Mouse (Mus musculus) cerebellum, postnatal 36 days (tissue): ENCODE measurements at regions not wholly inside any gene's neighbourhood (a gene's known extent, or its start where the extent isn't known, plus 50 kb on each side); places are given as distances from the start of the nearest gene placed in this dataset.
A peak's percentile ranks its signal among the peaks of the same experiment; 100 is the strongest.
"Not testable (repeated sequence)": the region's sequence is repeated elsewhere in the genome, so short reads cannot be mapped to it uniquely, and the experiment has no call there.

ENCODE experiments used
- DNase-seq, 2 experiments: peaks; one replicate each; pipeline ENCODE4 v3.0.0; 2021 to 2022; ENCODE audit warnings: mixed read lengths in 2 of 2

DNA sequence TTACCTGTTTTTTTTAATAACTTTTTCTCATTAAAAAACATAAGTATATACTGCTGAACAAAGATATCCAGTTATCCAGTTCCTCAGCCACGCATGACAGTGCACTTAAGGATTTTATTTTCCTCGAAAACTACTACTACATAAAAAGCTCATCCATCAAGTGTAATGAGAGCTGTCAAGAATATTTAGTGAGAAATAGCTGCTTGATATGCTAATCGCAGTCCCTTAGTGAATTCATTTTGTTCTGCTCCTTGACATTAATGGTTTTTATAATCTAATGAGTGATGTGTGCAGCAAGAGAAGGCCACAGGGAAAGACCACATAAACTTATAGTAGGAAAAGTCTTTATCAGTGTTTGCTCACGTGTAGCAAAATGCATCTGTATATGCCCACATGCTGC, 754.0 kb upstream of the Slc39a10 start:
- DNase-seq, result no peak

DNA sequence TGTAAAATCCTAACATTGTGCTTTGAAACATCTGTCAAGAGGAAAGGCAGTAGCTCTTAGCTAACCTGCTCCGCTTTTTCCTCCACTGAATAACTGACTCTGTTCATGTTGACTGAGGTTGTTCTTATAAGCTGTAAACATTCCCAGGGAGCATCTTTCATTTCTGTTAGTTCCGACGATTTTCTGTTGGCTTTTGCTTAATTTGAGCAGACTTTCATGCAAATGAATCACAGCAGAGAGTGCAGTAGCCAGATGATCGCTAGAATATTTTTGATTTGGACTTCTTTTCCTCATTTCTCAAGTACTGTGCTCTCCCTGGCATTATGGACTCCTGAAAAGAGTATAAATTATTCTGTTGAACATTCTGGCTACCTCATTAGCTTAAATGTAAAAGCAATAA, 713.9 kb upstream of the Slc39a10 start:
- no peak for DNase-seq

DNA sequence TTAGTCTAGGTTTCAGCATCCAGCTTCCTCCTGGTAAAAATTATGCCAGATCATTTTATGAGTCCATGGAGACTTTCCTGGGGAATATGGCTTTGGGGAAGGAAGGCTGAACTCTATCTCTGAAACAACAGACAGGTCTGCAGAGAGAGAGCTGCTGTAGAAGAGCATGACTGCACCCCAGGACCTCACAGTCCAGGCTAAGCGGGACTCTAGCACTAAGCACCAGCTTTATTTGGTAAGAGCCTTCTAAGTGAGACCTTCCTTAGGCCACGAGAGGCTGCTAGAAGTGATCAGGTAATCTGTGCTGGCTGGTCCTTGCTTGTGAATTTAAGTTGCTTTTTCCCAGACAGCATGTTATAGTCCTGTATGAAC, 711.3 kb upstream of the Slc39a10 start:
- DNase-seq, result no peak

DNA sequence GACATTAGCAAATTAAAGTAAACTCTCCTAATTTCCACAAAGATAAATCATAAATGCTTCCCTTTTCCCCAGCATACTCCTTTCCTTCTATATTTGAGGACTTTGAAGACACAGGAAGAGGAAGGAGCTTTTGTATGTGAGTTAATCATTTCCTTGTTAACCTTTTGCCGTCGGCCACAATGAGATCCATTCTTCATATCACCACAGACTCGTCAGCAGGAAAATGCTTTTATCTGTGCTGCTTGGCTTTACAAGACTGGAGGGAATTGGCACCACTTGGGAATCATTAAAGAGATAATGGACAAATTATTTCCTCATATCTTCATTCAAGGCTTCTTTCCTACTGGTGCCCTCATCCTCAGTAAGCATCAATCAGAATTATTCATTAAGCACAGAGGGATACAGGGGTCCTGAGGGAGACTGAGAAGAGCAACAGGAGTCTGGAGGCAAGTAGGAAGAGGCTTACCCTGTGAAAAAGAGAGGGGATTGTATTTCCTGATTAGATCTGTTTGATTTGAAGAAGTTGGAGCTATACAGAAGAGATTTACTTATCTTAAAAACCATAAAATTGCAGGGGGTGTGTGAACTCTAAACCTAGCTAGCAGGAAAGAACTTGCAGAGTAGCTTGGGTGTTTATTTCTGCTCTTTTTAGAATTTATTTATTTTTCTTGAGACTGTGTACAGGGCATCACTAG, 710.8 kb upstream of the Slc39a10 start:
- no peak for DNase-seq

DNA sequence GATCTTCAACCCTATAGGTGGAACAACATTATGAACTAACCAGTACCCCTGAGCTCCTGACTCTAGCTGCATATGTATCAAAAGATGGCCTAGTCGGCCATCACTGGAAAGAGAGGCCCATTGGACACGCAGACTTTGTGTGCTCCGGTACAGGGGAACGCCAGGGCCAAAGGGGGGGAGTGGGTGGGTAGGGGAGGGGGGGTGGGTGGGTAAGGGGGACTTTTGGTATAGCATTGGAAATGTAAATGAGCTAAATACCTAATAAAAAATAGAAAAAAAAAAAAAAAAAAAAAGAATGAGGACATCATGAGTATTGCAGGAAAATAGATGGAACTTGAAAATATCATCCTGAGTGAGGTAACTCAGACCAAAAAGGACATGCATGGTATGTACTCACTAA, 701.0 kb upstream of the Slc39a10 start:
- DNase-seq, result not testable (repeated sequence)

DNA sequence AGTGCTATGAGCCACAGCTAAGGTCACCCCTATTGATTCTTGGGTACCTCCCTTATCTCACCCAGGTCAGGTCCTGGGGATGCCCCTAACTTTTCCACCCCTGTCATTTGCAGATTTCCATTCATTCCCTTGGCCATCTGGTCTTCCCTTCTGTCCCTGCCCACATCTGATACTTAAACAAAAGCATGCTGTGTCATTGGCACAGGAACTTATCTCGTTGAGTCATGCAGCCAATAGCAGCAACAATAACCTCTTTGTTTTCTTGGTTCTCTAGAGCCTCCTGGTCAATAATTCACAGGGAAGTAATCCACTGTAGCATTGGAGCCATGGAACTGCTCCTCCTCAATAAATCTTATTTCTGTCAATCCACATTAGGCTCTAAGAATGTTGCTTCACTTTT, 653.0 kb upstream of the Slc39a10 start:
- DNase-seq, result peak in 1 of 2 experiments; percentile 15

DNA sequence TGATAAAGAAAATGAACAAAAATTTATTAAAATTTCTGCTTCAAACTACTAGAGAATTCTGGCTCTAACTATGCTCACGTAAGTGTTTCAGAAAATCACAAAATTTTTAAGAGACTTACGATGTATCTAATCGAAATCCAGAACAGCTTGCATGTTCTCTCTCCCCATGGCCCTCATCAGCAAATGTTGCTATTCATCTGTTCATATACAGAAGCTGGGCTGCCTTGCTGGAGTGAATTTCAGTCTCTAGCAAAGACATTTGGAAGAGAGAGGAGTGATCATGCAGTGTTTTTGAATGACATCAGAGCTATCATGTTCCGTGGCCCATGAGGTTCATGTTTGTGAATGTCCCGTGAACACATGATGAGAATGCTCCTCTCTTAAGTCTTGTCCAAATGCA, 618.8 kb upstream of the Slc39a10 start:
- no peak for DNase-seq

DNA sequence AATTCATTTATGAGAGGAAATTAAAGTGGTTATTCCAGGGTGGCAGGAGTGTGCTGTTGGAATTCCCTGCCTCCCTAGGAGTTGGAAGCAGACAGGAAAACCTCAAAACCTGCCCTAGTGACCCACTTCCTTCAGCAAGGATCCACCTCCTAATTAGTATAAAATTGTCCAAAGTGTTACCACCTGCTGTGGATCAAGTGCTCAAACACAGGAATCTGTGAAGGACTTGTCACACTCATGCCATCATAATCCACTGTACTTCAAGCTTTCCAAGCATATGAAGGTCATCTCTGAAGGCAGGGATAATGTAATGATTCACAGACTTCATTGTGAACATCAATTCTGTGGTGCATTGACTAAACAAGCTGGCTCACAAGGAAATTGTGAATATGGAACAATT, 615.1 kb upstream of the Slc39a10 start:
- DNase-seq, result no peak

DNA sequence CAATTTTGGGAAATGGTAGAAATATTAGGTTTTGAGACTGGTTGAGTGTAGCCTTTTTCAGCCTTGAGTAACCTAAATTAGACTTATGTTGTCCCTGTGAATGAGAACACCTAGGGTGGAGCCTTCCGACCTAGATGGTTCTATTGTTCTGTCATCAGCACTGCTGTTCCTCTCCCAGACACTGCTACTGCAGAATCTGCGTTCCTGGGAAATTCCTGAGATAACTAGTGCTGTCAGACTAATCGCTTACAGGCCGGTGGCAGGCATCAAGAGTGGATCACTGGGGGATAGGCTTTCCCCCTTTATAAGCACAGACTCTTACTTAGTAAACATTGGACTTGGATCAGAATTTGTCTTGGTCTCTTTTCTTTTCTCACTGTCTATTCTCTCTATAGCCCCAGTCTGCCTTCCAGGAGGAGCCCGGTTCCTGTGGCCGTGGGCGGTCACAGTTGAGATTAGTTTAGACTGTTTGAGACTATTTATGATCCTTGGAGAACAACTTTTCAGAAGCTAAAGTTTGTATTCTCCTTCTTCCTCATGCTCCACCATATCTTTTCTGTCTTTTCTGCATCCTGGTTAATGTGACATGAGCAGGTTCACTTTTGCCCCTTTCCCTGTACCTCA, 596.0 kb upstream of the Slc39a10 start:
- DNase-seq, result no peak

DNA sequence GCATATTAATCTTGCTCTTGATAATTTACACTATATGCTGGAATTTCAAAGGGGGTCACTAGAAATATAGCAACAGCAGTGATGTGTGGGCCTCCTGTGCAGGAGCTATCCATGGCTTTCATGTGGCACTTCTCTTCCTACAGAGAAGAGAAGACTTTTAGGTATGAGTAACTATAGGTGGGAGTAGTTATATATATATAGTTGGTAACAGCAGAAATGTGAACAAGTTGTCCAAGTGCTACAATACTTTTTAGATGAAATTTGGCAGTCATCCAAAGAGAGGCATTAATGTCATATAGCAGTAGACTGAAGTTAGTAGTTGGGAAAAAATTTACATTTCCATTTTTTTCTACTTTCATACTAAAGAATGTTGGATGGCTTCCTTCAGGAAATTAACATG, 593.4 kb upstream of the Slc39a10 start:
- no peak for DNase-seq

DNA sequence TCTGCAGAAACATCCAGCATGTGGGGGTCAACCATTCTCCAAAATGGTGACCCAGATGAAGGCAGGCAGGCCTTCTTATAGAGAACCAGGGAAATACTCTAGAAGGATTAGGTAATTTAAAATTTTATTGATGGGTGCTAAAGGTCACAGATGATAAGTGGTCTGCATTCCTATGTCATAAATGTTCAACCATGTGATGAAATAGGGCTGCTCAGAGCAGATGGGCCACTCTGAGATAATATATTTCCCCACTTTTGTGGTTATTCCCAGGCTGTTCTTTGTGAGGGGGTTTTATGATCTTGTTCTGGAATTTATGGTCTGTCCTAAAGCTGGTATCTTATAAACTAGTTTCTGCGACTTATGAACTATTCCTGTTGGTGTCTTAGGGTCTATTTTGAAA, 586.4 kb upstream of the Slc39a10 start:
- DNase-seq, result no peak

DNA sequence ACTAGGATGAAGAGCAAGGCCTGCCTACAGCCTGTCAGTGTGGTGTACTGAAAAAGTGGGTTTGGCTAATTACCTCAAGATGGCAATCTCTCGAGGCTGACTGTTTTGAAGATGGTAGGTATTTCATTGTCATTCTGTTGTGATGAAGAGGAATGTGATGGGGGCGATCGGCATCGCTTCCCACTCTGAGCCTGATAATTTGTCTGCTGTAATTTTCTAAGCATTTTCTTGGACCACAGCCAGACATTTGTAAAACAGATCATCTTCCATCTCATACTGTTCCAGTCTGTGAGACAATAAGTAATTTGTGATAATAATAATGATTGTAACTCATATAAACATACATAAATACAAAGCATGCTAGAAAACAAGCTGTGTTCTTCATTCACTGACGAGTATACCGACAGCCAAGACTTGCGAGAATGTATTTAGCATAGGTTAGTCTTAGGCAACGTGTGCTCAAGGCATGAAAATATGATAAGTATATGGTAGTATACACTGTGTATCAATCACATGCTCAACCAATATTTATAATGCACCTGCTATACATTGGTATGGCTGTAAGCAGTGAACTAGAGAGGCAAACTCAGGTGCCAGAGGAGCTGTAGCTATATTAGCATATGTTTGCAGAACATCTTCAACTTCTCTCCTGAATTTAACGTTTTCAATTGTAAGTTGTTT, 574.1 kb upstream of the Slc39a10 start:
- no peak for DNase-seq

DNA sequence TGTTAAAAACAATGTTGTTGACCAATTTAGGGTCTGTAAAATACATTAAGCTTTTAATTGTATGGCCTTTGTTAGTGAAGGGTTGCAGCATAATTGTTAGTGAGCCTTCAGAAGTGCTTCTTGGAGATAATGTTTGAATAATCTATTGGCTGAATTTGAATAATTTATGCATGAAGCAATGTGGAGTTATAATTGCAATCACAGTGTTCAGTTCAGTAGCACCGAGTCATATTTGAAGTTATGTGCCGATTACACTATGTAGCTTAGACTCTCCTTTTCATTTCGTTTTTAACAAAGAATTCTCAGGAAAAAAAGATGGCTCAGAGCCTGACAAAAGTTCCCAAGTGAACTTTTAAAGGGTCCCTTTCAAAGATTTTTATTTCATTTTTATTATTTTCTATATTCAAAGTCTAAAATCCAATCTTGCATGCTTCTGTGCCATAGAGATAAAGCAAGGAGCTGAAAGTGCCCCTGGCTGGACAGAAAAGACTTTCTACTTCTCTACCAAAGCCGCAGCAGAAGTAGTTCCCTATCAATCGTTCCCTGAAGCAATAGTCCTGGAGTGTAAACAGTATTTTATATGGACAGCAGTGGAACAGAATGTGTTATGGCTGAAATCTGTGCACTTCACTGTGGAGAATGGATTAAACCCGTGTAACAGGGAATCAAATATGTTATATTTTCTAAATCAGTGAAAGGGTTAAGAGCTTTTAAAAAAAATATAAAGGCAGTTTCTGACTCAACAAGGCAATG, 556.3 kb upstream of the Slc39a10 start:
- DNase-seq, result no peak

DNA sequence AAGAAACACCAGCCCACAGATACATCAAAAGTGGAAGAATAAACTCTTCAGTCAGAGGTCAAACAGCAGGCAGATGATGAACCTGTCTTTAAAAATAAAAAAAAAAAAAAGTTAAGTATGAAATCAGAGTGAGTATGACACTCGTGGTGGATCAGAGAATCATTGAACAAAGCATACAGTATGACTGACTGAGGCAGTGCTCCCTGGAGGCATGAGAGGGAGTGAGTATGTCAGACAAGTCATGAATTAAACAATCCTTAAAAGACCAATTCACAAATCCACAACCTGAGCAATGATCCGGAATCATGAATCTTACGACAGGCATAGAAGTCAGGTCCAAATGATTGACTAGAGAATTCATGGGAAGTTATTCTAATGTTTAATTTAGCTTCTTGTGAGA, 555.4 kb upstream of the Slc39a10 start:
- no peak for DNase-seq

DNA sequence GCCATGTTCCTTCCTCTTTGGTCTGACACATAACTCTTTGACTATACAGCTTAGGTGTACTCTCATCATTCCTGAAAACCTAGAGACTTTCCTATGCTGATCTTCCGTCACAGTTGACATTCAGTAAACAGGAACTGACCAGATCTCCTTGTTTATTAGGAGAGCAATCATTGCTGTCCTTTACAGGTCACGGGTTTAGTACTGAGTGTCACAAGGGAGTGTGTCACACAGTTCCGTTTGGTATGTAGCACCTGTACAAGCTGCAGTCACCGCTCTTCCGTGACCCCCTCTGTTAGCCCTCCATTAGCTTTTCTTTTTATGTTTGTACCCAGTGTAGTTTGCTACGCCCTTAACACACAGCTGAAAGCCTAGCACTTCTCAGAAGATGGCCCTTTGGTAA, 553.4 kb upstream of the Slc39a10 start:
- DNase-seq, result no peak

DNA sequence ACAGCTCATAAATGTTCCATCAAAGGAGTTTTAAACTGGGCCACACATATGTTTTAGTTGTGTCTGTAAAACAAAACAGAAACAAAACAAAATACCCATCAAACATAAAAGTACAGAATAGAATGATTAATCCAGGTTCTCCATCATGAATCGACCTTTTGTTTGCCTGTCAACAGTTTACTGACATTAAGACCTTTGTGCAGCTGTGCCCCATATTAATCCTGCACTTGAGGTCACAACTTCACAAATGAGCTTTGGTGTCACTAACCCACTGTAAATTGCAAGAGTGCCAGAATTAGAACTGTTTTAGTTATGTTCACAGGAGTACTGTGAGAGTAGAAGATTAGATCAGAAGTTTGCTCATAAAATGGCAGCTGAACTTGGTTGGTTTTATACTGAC, 540.2 kb upstream of the Slc39a10 start:
- no peak for DNase-seq

DNA sequence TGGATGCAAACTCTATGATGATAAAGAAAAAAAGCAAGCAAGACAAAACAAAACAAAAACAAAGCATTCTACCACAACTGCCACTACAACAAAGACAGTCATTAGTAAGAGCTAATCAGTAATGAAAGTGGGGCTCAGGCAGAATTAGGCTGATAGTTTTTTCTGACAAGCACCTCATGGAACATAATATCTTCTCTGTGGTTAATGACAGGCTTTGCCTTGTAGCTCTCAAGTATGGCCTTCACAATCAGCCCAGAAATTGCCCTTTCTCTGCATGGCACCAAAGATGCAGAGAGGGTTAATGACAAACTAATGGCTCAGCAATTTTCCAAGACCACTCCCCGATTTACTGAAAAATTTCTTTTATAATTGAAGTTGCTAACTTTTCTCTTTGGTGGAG, 512.5 kb upstream of the Slc39a10 start:
- DNase-seq, result no peak

DNA sequence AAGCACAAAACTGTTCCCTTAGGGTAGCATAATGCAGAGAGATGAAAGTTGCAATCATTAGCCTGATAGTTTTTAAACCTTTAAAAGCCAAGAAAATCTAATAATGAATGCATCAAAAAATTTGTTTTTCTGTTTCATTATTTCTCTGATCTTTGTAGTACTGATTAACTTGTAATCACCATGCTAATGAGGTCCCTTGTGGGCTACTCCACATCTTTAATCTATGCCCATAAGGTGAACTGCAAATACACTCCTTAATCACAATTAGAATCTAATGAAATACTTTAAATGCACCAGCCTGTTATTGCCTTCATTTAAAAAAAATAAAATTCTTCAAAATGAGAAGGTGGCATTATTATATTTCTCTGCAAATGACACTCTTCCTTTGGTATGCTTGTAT, 493.9 kb upstream of the Slc39a10 start:
- no peak for DNase-seq

DNA sequence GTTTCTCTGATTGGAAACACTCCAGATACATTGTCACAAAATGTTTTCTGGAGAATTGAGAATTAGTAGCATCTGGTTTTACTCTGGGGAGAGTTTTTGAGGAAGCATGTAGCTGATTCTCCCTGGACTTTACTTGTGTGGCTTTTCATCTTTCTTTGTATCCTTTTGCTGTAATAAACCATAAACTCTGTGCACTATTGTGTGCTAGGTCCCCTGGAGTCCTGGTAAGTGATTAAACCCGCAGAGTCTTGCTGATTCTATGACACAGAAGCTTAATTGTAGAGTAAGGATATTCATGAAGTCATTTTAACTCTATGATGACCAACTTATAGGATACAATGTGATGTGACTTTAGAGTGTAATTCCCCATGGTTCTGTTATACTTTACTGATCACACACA, 486.1 kb upstream of the Slc39a10 start:
- DNase-seq, result no peak

DNA sequence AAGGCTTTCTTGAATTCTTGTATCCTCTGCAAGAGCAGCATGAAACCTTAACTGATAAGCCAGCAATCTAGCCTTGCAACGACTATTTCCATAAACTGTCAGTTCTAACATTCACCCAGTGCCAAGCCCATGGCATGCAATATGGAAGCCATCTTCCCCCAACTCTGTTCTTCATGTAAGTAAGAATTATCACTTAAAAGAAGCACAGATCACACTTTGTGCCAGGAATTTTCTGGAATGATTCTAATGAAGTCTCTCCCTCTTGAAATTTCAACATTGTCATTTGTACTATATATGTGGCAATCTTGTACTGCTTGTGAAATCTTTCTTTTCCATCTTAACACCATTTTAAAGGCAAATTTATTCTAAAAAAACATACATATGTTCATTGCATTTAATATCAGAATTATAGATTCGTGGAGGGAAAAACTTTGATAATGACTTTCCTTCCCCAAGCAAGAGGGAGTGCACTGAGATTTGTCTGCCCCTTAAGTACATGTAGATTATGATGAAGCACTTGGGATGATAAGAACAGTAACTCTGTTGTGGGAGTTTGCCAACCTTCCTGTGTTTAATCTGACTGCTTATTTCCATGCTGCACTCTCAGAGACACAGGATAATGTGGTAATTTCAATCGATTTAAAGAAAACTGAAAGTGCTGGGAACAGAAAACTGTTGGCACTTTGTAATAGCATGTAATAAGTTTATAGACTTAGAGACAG, 447.2 kb upstream of the Slc39a10 start:
- DNase-seq, result no peak

DNA sequence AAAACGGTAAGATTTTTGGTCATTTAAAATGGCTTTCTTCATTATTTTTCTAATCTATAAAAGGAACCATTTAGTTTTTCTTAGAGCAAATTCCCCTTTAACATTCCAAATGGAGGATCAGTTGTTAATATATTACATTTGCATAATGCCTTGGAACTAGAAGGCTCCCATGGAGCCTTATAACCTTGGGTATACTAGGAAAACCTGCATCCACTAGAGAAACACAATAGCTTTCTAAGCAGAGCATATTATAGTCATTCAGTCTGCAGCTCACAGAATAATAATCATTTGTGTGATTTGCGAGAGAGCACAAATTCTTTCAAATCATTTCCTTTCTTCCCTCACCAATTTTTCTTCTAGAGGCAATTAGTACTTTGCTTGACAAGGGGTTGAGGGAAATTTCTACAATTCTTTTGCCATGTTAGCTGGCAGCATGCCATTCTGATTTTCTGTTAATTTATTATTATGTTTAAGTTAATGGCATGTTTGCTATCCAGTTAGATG, 418.0 kb upstream of the Slc39a10 start:
- no peak for DNase-seq

DNA sequence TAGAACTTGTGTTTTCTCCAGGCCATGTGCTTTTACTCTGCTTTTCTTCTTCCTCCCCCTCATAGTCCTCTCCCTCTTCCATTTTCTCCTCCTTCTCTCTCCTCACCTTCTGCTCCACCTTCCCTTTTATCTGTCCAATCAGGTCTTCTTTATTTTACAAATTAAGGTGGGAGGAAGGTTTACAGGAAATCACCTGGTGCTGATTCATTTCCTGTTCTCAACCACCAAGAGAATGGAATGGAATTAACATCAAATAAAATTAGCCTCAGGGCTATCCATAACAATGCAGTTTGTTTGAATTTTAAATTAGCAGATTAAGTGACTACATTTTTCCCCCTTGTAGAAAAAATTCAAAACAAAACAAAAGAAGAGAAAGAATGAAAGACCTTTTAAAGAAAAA, 414.3 kb upstream of the Slc39a10 start:
- no peak for DNase-seq

DNA sequence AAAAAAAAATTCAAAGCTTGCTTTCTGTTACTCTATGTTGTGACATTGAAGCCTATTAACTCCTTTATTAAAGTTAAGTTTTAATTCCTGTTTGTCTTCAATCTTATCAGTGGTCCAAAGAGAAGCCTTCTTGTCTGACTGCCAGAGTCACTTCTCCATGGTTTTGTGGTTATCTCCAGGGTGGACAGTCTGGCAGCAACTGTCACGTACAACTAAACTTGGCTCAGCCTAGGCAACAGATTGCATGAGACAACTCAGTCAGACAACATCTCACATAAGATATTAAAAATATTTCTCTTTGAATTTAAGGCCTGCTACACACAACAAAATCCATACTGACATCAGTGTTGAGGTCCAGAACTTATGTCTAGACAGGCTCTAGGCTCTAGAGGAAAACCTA, 406.7 kb upstream of the Slc39a10 start:
- DNase-seq, result peak; percentile 34
